Mouse (Mus musculus) hindbrain, embryonic 13.5 days (tissue): ENCODE results near the gene Chmp2a. TPM values are rescaled to one million over a fixed set of nuclear protein-coding genes. Genes with fewer than 3 reads are reported as not detected.

Source experiments
- ATAC-seq: fragments of 200-750 bp; cut with Nextera tagmentation; 2 replicates; pipeline ENCODE4 v1.8.0; 2017; ENCODE audit warnings: moderate TSS enrichment; ENCODE audit not compliant: low FRiP score
- H3K27ac ChIP-seq: fragments of 300-500 bp; sonication (generic); 2 replicates; pipeline ENCODE4 v1.5.1; 2015; ENCODE audit warnings: inconsistent platforms, mild to moderate bottlenecking, moderate library complexity
- H3K27me3 ChIP-seq: fragments of 300-500 bp; sonication (generic); 2 replicates; pipeline ENCODE4 v1.6.1; 2015; ENCODE audit warnings: mild to moderate bottlenecking, inconsistent platforms
- H3K36me3 ChIP-seq: fragments of 300-500 bp; sonication (generic); 2 replicates; pipeline ENCODE4 v1.6.1; 2015; ENCODE audit warnings: mild to moderate bottlenecking, inconsistent platforms
- H3K4me1 ChIP-seq: fragments of 300-500 bp; sonication (generic); replicated peaks from 2 replicates; pipeline ENCODE4 v1.6.1; 2015; ENCODE audit warnings: inconsistent platforms
- H3K4me2 ChIP-seq: fragments of 300-500 bp; sonication (generic); 2 replicates; pipeline ENCODE4 v1.6.1; 2015; ENCODE audit warnings: inconsistent platforms, mild to moderate bottlenecking, moderate library complexity
- H3K4me3 ChIP-seq: fragments of 300-500 bp; sonication (generic); 2 replicates; pipeline ENCODE4 v1.5.1; 2015; ENCODE audit warnings: mild to moderate bottlenecking, inconsistent platforms
- H3K9ac ChIP-seq: fragments of 300-500 bp; sonication (generic); 2 replicates; pipeline ENCODE4 v1.6.1; 2015; ENCODE audit warnings: mild to moderate bottlenecking, inconsistent platforms
- H3K9me3 ChIP-seq: fragments of 300-500 bp; sonication (generic); 2 replicates; pipeline ENCODE4 v1.6.1; 2016; ENCODE audit warnings: inconsistent platforms
- WGBS: fragments of 180-500 bp; shearing (Covaris S2); methylation state at CpG from one replicate; pipeline ENCODE4 v1.1.7; 2015; 5-methylcytosine and 5-hydroxymethylcytosine counted together
- polyA plus RNA-seq: library from polyadenylated mRNA; unstranded; fragments of >200 nt; fragmentation: Nextera tagmentation; extraction: Ambion mirVana; gene quantifications from 2 replicates; pipeline ENCODE4 v1.2.1, GENCODE M21; 2015

Chmp2a gene
- polyA plus RNA-seq, 1 experiment from 2014 or later: 184 TPM

DNA sequence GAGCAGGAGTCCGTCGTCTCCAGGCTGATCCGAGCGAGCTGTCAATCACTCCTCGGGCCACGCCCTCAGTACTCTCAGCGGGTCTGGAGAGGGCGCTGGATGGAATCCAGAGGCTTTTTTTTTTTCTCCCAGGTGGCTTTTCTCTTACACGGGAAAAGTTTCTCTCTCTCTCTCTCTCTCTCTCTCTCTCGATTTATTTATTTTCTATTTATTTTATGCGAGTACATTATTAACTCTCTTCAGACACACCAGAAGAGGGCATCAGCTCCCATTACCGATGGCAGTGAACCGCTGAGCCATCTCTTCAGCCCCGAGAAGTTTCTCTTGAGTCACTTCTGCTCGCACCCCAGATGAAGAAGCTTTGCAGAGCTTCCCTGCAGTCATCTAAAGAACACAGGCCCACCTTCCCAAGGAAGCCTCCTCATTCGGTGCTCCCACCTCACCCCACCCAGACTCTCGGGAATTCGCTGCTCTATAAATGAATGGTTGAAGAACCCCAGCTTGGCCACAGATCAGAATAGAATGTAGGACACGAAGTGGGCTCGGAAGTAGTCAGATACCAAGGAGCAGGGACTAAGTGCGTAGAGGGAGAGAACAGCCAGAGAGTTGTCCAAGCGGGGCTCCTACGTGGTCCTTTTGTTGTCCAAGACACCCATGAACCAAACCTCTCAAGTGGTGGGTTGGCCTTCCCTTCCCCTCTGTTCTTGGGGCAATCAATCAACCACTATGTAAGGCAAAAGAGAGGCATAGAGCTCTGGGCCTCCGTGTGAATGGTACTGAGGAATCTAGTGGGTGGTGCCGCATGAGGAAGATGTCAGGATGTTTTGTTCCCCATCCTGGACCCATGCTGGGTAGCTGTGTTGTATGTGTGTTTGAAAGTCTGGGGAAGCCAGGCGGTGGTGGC lies 24.4 kb downstream of the Chmp2a start, which contains the start of gene Zbtb45:
Gene Zbtb45, minus strand, starts transcription at position 30 of the 904 bp plus-strand sequence.
- Histone ChIP-seq H3K4me1 (peaks cover 39% of the 10 kb centered on the region), H3K4me3 (peak within 1 kb of the TSS; percentile 69), H3K36me3 (peaks cover 27% of the 10 kb centered on the region), H3K27me3 (peaks cover 16% of the 10 kb centered on the region), H3K27ac (peak within 1 kb of the TSS; percentile 95), H3K4me2 (peak within 1 kb of the TSS; percentile 74), H3K9me3 (no peaks in the 10 kb centered on the region), H3K9ac (peak within 1 kb of the TSS; percentile 84)
- 7% methylated on average over 26 of the region's 26 CpGs for WGBS
- ATAC-seq: no peak

DNA sequence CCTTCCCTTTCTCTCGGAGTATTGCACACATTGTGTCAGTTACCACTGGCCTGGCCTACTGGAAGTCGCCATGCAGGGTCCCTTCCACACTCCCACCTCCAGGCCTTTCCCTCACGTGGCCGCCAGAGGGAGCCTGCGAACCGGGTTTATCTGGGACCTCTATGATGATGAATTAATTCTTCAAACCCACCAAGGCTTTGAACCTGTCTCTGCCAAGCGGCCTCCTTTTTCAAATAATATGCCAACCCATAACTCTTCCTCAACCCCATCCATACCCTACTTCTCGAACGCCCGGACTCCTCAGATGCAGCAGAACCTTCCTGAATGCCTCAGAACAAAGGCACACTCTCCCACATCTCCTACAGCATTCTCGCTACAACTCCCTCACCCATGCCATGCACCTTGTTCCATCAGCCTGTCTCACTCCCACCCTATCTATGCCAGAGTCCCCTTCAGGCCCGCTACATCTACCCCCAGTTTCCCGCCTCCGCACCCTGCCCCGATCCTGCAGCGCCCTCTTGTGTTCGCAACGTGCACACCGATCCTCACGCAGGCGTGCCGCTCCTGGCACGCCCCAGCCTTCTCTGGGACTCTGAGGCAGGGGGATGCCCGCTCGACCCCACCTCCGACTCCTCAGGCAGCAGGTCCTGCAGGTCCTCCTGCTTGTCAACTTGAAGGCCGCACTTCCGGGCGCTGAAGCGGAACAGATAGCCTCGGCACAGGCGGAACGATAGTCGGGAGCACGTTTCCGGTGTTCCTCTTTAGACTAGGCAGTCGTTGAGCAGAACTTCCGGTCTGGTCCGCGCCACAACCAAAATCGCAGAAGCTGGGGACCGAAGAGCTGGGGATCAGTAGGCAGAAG lies 25.2 kb downstream of the Chmp2a start:
- Histone ChIP-seq H3K9me3 (no peaks in the 10 kb centered on the region), H3K27me3 (peaks cover 16% of the 10 kb centered on the region), H3K4me3 (peak overlapping the region; percentile 69), H3K4me1 (peaks cover 39% of the 10 kb centered on the region), H3K36me3 (peaks cover 35% of the 10 kb centered on the region), H3K27ac (peak overlapping the region; percentile 95), H3K9ac (peak overlapping the region; percentile 84), H3K4me2 (peak overlapping the region; percentile 74)
- peak; percentile 90 for ATAC-seq
- under 1% methylated on average over 42 of the region's 42 CpGs for WGBS

DNA sequence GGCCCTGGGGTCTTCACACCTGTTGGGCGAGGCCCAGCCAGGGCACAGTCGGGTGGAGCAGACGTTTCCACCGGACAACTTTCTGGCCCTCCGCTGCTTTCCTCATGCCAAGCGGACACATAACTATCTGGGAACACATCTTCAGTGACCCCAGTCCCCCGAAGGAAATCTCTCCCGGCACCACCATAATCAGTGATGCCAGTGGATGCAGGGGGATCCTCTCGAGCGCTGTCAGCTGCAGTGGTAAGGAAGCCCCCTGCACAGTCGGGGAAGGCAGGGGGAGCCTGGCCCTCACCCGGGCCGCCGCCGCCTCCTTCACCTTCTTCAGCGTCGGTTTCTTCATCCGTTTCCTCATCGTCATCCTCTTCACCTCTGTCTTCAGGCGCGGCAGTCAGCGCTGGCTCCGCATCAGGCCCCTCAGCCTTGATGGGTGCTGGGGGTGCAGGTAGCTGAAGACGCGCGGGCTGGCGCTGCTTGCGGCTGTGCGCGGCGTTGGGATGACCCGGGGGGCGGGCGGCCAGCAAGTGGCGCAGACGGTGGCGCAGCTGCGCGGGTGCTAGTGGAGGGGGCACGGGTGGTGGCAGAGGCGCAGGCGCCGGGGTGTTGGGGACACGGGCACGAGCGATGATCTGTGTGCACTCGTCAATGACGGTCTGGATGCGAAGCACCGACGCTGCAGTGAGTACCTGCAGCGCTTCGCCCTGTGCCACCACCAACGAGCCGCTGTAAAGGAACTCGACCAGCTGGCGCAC lies 27.1 kb downstream of the Chmp2a start:
- WGBS: 38% methylated on average over 56 of the region's 57 CpGs

GRCm38 (mm10) chr7:13006531-13006930 lies 28.1 kb downstream of the Chmp2a start:
- Histone ChIP-seq H3K9me3 (no peaks in the 10 kb centered on the region), H3K27me3 (peaks cover 11% of the 10 kb centered on the region), H3K36me3 (peaks cover 39% of the 10 kb centered on the region), H3K4me3 (no peak overlapping the region), H3K9ac (peak overlapping the region; percentile 35), H3K27ac (no peak overlapping the region), H3K4me2 (no peak overlapping the region), H3K4me1 (peaks cover 39% of the 10 kb centered on the region)
- ATAC-seq: no peak
- 89% methylated on average over 10 of the region's 10 CpGs for whole genome bisulfite sequencing

More for the DNA sequence above, 27.1 kb downstream of the Chmp2a start:
- peak overlapping the region; percentile 84 for H3K9ac ChIP-seq
- H3K27ac ChIP-seq: no peak overlapping the region
- peaks cover 39% of the 10 kb centered on the region for H3K4me1 ChIP-seq
- peak overlapping the region; percentile 74 for H3K4me2 ChIP-seq
- H3K27me3 ChIP-seq: peaks cover 11% of the 10 kb centered on the region
- H3K9me3 ChIP-seq: no peaks in the 10 kb centered on the region
- peak overlapping the region; percentile 69 for H3K4me3 ChIP-seq
- no peak for ATAC-seq
- peaks cover 39% of the 10 kb centered on the region for H3K36me3 ChIP-seq

GRCm38 (mm10) chr7:13006011-13006410 lies 28.6 kb downstream of the Chmp2a start:
- Histone ChIP-seq H3K4me2 (no peak overlapping the region), H3K4me1 (peaks cover 39% of the 10 kb centered on the region), H3K9me3 (no peaks in the 10 kb centered on the region), H3K9ac (peak overlapping the region; percentile 35; the same call in 1 of the 2 replicates), H3K36me3 (peaks cover 39% of the 10 kb centered on the region), H3K27ac (no peak overlapping the region), H3K4me3 (no peak overlapping the region), H3K27me3 (peaks cover 11% of the 10 kb centered on the region)
- ATAC-seq: no peak
- WGBS: 88% methylated on average over 17 of the region's 17 CpGs

DNA sequence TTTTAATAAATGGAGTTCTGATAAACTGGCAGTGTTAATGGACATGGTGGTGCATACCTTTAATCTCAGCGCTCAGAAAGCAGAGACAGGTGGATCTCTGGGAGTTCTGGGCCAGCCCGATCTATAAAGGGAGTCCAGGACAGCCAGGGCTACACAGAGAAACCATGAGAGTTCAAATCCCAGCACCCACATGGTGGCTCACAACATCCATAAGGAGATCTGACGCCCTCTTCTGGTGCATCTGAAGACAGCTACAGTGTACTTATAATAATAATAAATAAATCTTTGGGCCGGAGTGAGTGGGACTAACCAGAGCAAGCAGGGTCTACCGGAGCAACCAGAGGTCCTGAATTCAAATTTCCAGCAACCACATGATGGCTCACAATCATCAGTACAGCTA lies 31.2 kb downstream of the Chmp2a start:
- H3K4me2 ChIP-seq: no peak overlapping the region
- no peak for ATAC-seq
- H3K9ac ChIP-seq: no peak overlapping the region
- H3K27me3 ChIP-seq: peaks cover 11% of the 10 kb centered on the region
- H3K27ac ChIP-seq: no peak overlapping the region
- H3K4me3 ChIP-seq: no peak overlapping the region
- H3K36me3 ChIP-seq: peaks cover 39% of the 10 kb centered on the region
- peaks cover 25% of the 10 kb centered on the region for H3K4me1 ChIP-seq
- 73% methylated on average over 5 of the region's 5 CpGs for WGBS
- no peaks in the 10 kb centered on the region for H3K9me3 ChIP-seq

DNA sequence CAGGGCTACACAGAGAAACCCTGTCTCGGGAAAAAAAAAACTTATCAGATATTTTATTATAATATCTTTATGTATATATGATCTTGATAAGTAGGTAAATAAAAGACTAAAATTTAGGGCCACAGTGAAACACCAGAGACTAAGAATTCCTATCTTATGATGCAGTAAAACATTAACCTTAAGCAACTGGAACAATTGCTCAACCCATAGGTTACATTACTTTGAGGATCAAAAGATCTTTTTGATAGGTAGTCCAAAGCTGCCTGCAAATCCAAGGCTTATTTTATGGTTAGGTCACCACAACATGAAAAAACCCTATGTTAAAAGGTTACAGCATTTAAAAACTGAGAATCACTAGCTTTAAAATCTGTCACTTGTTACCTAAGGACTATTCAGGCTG lies 33.0 kb downstream of the Chmp2a start:
- Histone ChIP-seq H3K27ac (no peak overlapping the region), H3K9me3 (no peaks in the 10 kb centered on the region), H3K9ac (no peak overlapping the region), H3K36me3 (peaks cover 24% of the 10 kb centered on the region), H3K4me3 (no peak overlapping the region), H3K4me1 (peaks cover 7% of the 10 kb centered on the region), H3K4me2 (no peak overlapping the region), H3K27me3 (no peaks in the 10 kb centered on the region)
- WGBS: 75% methylated on average over 1 of the region's 1 CpGs
- ATAC-seq: no peak

- no peak within 1 kb of the TSS for H3K4me2 ChIP-seq
- no peak for ATAC-seq
- no peaks in the 10 kb centered on the region for H3K27me3 ChIP-seq
- H3K4me1 ChIP-seq: no peaks in the 10 kb centered on the region
- H3K36me3 ChIP-seq: no peaks in the 10 kb centered on the region
- H3K9me3 ChIP-seq: no peaks in the 10 kb centered on the region
- H3K9ac ChIP-seq: no peak within 1 kb of the TSS
- 84% methylated on average over 3 of the region's 3 CpGs for WGBS
- H3K4me3 ChIP-seq: no peak within 1 kb of the TSS
- no peak within 1 kb of the TSS for H3K27ac ChIP-seq
Measured at GRCm38 (mm10) chr7:12998851-12999250, 35.8 kb downstream of the Chmp2a start, which contains the start of gene Trim28. TSS of gene Trim28 (plus strand) at chr7:12999114.

GRCm38 (mm10) chr7:12998053-12998452 lies 36.6 kb downstream of the Chmp2a start, which contains the start of gene Slc27a5:
TSS of gene Slc27a5 (minus strand) at chr7:12998192.
- no peaks in the 10 kb centered on the region for H3K27me3 ChIP-seq
- no peak within 1 kb of the TSS for H3K4me3 ChIP-seq
- no peak within 1 kb of the TSS for H3K4me2 ChIP-seq
- no peak for ATAC-seq
- no peaks in the 10 kb centered on the region for H3K9me3 ChIP-seq
- no peaks in the 10 kb centered on the region for H3K36me3 ChIP-seq
- H3K9ac ChIP-seq: no peak within 1 kb of the TSS
- no peak within 1 kb of the TSS for H3K27ac ChIP-seq
- no peaks in the 10 kb centered on the region for H3K4me1 ChIP-seq
- WGBS: 87% methylated on average over 5 of the region's 5 CpGs

GRCm38 (mm10) chr7:12997230-12997629 lies 37.4 kb downstream of the Chmp2a start:
- no peak overlapping the region for H3K4me3 ChIP-seq
- no peaks in the 10 kb centered on the region for H3K4me1 ChIP-seq
- no peaks in the 10 kb centered on the region for H3K27me3 ChIP-seq
- ATAC-seq: no peak
- H3K27ac ChIP-seq: no peak overlapping the region
- WGBS: 63% methylated on average over 5 of the region's 5 CpGs
- H3K4me2 ChIP-seq: no peak overlapping the region
- no peaks in the 10 kb centered on the region for H3K9me3 ChIP-seq
- no peaks in the 10 kb centered on the region for H3K36me3 ChIP-seq
- no peak overlapping the region for H3K9ac ChIP-seq

- Histone ChIP-seq H3K36me3 (no peaks in the 10 kb centered on the region), H3K4me3 (no peak overlapping the region), H3K4me2 (no peak overlapping the region), H3K27me3 (0 out of 2 replicates have a peak, but pooled peaks cover 4% of the 10 kb centered on the region), H3K27ac (no peak overlapping the region), H3K4me1 (no peaks in the 10 kb centered on the region), H3K9ac (no peak overlapping the region), H3K9me3 (no peaks in the 10 kb centered on the region)
- no peak for ATAC-seq
Measured at GRCm38 (mm10) chr7:12995862-12996261, 38.7 kb downstream of the Chmp2a start.
